Mouse (Mus musculus) lung, postnatal 10 days (tissue): ENCODE results near the gene Fam13a.

ENCODE experiments used
- DNase-seq: peaks from one replicate; pipeline ENCODE4 v3.0.0; 2021

Gene Fam13a

DNA sequence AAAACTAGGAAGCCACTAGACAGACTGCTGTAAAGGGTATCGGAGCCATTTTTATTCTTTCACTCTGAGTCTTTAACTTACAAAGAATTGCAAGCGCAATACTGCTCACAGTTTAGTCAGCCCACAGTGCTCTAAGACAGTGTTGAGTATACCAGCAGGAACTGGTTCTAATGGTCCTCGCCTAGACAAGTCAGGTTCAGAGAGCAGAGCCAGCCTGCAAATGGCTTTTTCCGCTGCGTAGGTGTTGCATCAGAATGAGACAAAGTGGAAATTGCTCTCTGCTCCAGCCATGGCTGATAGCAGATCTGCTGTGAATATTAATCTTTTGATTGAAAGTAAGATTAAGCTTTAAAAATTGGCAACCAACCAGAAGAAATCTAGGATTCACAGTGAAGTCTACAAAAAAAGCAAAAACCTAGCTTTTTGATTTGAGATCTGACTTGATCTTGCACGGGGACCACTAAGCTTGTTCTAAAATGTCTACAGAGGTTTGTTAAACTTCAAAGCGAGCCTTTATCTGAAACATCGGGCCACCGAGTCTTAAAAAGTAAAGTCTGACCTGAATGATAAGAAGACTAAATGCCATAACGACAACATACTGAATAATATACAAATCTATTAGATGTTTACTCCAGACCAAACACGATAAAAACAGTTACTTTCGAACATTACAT, 91.7 kb downstream of the Fam13a start:
- DNase-seq, result no peak

DNA sequence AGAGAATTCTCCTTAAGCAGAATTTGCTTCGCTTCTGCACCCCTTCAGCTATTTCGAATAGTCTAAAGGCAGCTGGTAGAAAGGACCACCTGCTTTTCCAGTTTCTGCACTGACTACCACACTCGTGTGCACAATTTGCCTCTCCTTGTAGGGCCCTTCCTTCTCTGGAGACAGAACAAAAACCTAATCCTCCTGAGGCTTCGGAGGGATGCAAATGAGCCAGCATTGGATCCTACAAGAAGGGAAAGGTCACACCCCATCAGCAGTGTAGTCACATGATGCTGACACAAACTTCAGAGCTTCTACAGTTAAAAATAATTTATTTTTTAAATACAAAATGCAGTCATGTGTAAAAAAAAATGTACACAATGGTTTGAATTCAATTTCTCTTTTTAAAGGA, 93.2 kb downstream of the Fam13a start:
- DNase-seq, result no peak

DNA sequence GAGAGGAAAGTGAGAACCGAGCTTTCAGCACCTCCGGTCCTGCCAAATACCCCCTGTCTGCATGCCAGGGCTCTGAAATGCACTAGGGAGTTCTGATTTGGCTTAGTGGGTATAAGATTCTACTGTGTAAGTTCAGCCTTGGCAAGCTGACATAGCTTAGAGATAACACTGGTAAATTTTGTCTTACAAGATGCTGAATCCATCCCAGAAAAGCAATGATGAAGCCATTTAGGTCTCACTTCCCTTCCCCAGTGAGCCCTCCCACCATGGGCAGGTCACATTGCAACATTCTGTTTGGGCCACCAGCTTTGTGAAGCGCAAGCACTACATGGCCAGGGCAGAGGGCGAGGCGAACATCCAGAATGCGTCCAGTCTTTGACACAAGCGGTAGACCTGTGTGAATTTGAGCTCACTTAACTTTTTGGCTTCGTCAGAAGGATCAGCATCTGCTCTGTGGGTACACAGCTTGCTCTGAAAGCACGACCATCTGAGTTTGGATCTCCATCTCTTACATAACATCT, 94.4 kb downstream of the Fam13a start:
- DNase-seq, result peak; percentile 41

DNA sequence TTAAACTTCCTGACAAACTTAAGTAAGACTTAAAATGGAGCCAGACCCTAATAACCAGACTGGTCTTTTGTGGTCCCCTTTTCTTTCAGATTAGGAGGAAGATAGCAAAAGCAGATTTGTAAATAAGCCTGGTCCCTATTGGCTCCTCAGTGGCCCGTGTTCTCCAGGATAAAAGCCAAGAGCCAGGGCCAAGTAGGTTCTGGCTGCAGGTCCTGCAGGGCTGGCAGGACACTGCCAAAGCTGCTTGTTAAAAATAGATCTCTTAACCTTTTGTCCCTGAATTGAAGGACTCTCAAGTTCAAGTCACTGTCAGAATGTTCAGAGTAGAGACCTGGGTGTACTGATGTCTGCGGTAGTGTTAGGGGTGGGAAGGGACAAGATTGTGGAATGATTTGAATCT, 96.5 kb downstream of the Fam13a start:
- peak; percentile 21 for DNase-seq

DNA sequence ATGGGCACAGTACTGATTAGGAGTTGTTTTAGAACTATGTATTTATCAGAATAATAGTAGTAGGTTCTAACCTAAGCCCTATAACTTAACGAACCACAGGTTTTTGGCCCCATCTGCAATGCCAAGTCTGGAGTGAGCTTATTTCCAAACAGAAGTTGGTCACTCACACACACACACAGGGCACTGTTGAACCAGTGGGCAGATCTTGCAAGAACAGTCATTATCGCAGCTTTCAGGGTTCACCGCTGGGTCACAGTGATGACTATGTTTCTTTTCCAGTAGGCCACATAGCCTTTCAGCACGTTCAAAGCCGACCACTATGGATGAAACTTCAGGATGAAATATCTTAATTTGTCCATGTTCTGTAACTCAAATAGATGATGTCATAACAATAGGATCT, 101.8 kb downstream of the Fam13a start:
- no peak for DNase-seq

DNA sequence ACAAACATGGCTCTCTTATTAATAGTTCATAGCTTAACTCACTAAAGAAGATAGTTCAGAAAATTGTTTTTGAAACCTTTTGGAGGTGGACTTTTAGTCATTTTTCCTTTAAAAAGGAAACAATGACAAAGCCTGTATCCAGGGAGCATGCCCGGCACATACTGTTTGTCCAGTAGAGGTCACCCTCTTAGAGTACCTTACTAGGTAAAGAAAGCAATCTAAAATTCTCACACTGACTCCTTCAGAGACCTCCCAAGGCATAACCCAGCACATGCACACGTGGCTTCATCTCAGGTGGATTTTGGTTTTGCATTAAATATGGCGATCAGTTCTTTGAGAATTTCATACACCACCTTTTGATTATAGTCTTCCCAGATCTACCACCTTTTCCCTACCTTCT, 102.7 kb downstream of the Fam13a start:
- peak; percentile 18 for DNase-seq

DNA sequence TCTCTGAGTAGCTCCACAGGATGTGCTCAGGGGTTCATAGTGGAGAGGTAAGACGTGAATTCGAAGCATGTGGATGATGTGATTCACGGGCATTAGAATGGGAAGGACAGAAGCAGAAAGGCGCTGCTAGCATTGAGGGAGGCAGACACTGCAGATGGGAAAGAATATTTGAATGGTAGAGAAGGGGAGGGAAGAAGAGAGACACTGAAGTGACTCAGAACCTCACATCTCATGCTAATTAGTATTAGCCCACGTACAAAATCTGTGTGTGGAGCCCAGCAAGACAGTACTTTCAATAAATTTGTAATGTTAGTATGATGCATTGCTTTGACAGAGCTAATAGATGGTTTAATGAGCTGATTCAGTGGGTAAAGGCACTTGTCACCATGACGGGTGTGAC, 103.6 kb downstream of the Fam13a start:
- no peak for DNase-seq

DNA sequence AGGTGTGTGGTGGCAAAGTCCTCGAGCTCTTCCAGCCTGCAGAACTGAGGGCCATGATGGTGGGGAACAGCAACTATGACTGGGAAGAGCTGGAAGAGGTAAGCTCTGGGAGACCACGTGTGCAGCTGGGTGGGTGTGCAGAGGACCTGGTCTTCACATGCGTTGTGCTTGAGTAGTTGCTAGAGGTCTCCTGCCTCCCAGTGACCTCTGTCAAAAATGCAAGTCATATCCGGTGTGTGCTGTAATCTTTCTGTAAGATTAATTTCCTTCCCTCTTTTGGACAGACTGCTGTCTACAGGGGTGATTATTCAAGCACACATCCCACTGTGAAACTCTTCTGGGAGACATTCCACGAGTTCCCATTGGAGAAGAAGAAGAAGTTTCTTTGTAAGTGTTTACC, 107.9 kb downstream of the Fam13a start:
- no peak for DNase-seq

DNA sequence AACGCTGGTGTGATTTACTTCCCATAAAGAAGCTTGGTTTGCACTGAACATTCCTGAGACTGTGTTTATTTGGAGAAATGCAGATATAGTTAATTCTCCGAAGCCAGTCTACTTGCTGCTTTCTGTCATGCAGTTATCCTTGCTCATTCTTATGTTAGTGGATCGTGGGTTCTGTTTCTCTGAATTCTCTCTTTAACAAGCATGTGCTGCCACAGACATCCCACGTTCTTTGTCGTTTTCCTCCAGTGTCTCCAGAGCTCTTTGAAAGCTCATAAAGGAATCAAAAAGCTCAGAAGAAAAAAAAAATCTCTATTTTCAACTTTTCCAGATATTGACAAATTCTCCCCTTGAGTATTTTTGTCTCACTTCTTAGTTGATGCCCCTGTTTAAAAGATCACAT, 110.4 kb downstream of the Fam13a start:
- no peak for DNase-seq

DNA sequence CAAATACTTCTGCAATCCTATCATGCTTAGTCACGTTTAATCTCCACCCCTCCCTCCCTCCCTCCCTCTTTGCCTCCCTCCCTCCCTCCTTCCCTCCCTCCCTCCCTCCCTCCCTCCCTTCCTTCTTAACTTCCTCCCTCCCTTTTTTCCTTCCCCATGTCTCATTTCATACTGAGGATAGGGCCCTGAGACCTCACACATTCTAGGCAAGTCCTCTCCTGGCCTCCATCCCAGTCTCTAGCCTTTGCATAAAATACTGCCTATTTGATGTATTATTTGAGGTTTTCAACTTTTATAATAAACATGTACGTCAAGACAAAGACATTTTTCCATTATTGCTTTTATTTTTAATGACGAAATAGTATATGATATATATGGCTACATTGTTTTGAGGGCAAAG, 110.8 kb downstream of the Fam13a start:
- DNase-seq, result no peak

DNA sequence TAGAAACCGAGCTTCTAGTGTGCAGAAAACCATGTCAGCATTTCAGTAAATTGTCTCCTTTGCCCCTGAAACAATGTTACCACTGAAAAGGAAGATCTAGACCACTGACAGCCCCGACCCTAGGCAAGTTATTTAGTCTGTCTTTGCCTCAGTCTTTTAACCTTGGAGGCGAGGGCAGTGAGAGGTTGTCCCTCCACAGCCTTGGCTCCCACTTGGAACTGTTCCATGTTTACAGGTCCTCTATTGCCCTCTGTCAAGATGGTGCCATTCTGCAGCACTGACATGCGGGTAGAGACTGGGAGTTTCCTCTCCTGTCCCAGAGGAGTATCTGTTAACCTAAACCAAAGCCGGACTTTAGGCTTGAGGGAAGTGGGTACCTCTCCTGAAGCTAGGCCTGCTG, 111.5 kb downstream of the Fam13a start:
- no peak for DNase-seq

DNA sequence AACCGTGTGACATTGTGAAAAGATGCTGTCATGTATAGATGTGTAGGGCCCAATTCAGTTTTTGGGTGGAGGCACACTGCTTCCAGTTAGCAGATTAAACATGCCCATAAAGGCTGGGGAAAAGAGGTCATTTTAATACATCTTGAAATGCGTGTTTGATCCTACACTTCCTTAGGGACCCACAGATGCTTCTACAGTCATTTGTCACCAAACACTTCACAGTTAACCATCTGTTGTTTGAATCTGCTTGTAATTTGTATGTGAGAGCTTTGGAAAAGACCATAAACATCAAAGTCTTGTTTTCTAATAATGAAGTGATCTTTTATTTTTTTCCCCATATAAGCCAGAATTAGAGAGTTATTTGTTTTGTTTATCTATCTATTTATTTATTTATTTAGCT, 116.6 kb downstream of the Fam13a start:
- no peak for DNase-seq

DNA sequence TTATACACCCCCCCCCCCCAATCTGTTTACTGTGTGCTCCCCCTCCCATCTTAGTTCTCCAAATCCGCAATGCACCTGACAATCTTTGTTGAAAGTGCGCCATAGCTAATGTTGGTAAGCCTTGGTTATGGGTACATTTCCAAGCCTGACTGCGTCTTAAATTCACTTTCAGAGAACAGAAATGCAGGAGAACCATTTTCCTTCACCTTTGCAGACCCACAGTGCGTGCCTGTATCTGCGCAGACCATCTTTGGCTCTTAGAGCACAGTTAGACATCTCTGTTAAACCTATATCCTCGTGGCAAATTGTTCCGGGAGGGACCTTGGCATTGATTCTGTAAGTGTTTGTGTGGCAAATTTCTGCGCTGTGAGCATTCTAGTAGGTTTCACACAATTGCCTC, 117.0 kb downstream of the Fam13a start:
- no peak for DNase-seq

DNA sequence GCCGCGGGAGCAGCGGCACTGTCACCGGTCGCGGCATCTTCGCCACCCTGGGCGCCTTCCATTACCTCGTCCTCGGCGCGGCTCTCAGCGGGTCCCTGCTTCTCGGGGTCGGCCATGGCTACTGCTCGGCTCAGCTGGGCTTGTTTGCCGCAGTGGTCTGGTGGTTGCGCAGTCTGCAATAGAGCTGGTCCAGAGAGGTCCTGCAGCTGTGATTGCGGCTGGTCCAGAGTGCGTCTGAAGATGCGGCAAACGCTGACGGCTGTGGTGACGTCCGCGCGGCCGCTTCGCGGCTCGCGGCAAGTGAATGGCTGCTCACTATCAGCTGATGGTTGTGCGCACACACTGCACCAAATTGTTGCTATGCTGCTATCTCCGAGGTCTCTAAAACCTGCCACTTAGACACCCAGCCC, 117.5 kb downstream of the Fam13a start, which contains the start of gene Nap1l5:
TSS of gene Nap1l5 (minus strand) at position 225 of the 410 bp plus-strand sequence.
- peak; percentile 19 for DNase-seq

DNA sequence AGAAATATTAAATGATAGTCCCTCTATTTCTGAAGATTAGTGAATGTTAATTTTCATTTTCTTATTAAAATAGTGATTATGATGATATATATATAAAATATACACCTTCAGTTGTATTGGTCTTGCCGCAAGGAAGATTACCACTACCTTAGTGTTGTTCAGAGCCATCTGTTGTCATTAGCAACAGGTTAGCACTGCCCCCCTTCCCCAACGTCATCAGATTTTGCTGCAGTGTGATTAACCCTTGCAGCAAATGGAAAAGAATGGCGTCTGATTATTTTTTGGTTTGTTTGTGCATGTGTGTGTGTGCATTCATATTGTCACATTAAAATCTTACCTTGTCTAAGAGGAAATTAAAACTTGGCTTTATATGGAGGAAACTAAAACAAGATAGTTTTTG, 119.8 kb downstream of the Fam13a start:
- DNase-seq, result no peak

DNA sequence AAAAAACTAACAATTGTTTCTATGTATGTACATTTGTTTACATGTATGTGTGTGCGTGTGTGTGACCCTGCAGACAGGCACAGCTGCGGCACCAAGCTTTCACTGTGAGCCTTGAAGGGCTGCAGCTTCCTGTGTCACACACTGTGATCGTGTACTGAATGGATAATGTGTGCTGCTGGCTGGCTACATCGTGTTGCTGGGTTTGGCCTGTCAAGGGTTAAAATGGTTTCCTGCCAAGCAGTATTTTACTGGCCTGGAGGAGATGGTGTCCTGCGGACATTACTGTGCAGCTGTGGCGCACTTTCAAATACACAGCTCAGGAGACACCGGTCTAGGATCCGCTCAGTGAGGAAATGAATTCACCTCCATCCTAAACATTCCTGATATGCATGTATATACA, 121.2 kb downstream of the Fam13a start:
- DNase-seq, result peak; percentile 23

DNA sequence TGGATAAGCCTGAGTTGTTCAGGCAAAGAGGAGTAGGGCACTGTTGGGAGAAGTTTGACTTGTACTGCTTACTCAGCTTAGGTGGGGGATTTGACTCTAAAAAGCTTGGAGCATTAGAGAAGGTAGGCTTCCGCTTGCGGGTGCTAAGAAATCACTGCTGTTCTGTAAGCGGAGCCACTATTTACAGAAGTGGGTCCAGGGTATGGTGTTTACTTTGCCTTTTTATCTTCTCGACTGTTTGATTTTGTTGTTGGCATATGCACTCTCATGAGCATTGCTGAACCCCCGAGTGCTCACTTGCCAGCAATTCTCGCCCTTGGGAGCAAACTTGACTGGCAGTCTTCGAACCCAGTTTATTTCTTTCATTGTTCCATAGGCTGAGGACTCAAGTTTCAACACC, 123.8 kb downstream of the Fam13a start:
- no peak for DNase-seq

DNA sequence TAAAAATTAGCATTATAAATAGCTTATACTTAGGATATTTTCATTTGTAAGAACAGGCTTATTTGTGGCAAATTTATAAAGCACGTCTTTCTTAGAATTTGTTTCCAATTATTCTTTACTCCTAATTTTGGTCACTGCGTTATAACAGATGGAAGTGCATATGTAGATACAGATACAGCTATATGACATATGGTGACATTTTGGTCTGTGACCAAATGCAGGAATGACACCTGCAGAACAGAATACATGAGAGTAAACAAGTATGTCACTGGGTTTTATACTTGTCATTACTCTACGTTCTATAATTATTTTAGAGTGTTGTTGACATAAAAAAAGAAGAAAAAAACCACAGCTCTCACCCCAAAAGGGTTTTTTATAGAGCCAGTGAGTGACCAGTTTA, 125.3 kb downstream of the Fam13a start:
- DNase-seq, result no peak

DNA sequence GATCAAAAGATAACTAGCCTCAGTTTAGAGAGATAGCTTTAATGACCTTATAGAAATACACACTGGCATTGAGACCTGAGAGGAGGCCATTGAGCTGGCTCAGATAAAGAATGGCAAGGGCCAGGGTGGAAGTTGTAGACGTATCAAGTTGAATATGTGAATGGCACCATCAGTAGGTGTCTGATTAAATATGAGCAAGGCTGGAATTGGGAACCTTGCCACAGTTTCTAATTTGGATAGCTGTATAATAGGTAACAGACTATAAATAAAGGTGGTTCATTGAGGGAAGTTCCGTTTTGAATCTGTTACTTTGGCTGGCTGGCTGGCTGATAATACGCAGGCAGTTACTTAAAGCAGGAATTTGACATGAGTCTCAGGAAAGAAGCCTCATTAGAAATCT, 127.7 kb downstream of the Fam13a start:
- DNase-seq, result no peak

DNA sequence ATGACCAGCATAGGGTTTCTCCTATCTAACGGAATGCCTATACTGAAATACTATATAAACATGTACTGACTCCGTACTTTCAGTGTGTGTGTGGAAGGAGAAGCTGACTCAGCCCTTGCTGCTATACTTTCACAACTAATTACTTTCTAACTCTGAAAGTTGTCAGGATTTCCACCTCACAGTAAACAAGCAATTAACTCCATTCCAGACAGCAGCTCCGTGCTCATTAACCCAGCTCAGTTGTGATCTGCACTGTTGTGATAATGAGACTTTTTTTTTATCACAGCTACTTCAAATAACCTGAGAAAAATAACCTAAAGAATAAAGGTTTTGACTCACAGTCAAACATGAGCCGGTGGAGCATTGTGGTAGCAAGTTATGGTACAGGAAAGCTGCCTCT, 129.4 kb downstream of the Fam13a start:
- no peak for DNase-seq

DNA sequence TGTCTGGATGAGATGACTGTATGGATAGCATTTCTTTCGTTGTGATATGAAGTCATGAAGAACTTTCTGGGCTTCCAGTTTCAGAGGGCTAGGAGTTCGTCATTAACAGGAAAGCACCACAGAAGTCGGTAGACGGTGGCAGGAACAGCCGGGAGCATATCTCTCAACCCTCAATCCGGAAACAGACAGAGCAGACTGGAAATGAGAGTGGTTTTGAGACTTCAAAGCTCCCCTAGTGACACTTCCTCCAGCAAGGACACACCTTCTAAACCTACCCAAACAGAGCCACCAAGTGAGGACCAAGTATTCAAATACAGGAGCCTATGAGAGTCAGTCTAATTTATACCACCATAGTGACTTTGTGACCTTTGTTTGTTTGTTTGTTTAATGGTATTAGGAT, 131.0 kb downstream of the Fam13a start:
- DNase-seq, result no peak

DNA sequence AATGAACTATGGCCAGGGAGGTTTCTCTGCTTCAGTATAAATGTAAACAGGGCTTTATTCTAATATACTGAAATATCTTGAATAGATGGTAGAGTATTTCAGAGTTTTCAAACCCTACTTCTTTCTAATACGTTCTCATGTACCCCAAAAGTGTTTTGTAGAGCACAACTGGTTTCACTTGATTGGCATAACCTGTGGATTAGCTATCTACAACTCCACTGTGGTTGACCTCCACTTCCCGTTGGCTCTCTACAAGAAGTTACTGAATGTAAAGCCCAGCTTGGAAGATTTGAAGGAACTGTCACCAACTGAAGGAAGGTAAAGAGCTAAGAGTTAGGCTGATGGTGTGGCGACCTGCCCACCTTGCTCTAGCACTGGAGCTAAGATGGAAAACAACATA, 134.4 kb downstream of the Fam13a start:
- DNase-seq, result no peak

DNA sequence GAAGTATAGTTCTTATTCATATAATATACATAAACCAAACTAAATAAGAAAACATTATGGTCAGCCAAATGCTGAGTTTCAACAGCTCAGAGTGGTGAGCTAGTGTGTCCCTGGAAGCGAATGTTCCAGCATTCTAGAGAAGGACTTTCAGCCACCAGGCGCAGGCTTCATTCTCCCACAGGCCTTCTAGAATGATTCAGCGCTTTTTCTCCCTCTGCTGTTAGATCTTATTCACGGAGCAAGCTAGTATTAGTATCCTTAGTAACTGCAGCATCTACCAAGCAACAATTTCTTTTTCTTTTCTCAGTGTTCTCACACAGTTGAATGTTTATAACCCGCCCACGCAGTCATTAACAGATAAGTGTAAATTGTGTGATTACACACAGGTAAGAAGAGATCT, 142.1 kb downstream of the Fam13a start:
- no peak for DNase-seq
